Mouse (Mus musculus) MEL (cell line): ENCODE results near the gene Tor1a. TPM values are rescaled to one million over a fixed set of nuclear protein-coding genes. Genes with fewer than 3 reads are reported as not detected.

Experiments used
- DNase-seq: peaks from one replicate; pipeline ENCODE4 v3.0.0; 2011; ENCODE audit warnings: low read depth, low spot score
- H3K27ac ChIP-seq: 2 replicates; pipeline ENCODE4 v1.5.1; 2012; ENCODE audit warnings: low read depth, mild to moderate bottlenecking, control low read depth, low read length, moderate library complexity; ENCODE audit not compliant: control insufficient read depth
- H3K27me3 ChIP-seq, 2 experiments: fragments of 150-350 bp in 1 of 2; sonication (generic) in 1 of 2; 2 replicates each; pipeline ENCODE4 v1.6.1; 2012; ENCODE audit warnings: low read length in 2 of 2, mild to moderate bottlenecking in 2 of 2, improper control_type of control experiment in 1 of 2, moderate library complexity in 1 of 2; ENCODE audit not compliant: insufficient read depth in 2 of 2, control insufficient read depth in 1 of 2
- H3K36me3 ChIP-seq, 2 experiments: 2 replicates each; pipeline ENCODE4 v1.6.1; 2012 to 2014; ENCODE audit warnings: low read length in 2 of 2, improper control_type of control experiment in 1 of 2, inconsistent platforms in 1 of 2, mild to moderate bottlenecking in 1 of 2; ENCODE audit not compliant: insufficient read depth in 2 of 2, control insufficient read depth in 1 of 2
- H3K4me1 ChIP-seq, 2 experiments: fragments of 150-350 bp in 1 of 2; sonication (generic) in 1 of 2; 2 replicates each; pipeline ENCODE4 v1.6.1; 2012; ENCODE audit warnings: low read length in 2 of 2, improper control_type of control experiment in 1 of 2, mild to moderate bottlenecking in 1 of 2; ENCODE audit not compliant: insufficient read depth in 2 of 2, control insufficient read depth in 1 of 2
- H3K4me3 ChIP-seq, 2 experiments: fragments of 150-350 bp in 1 of 2; sonication (generic) in 1 of 2; 2 replicates each; pipeline ENCODE4 v1.5.1; 2012; ENCODE audit warnings: low read depth in 2 of 2, low read length in 2 of 2, mild to moderate bottlenecking in 2 of 2, moderate library complexity in 2 of 2, control low read depth in 1 of 2, improper control_type of control experiment in 1 of 2; ENCODE audit not compliant: control insufficient read depth in 1 of 2, insufficient read depth in 1 of 2
- H3K79me2 ChIP-seq: 2 replicates; pipeline ENCODE4 v1.6.1; 2012; ENCODE audit warnings: mild to moderate bottlenecking, low read length, moderate library complexity; ENCODE audit not compliant: control insufficient read depth, poor library complexity, insufficient read depth
- H3K9ac ChIP-seq: 2 replicates; pipeline ENCODE4 v1.6.1; 2012; ENCODE audit warnings: low read depth, mild to moderate bottlenecking, control low read depth, low read length, moderate library complexity; ENCODE audit not compliant: control insufficient read depth, poor library complexity, severe bottlenecking
- H3K9me3 ChIP-seq: fragments of 150-350 bp; sonication (generic); replicated peaks from 2 replicates; pipeline ENCODE4 v1.6.1; 2012; ENCODE audit warnings: mild to moderate bottlenecking, low read length, improper control_type of control experiment, moderate library complexity; ENCODE audit not compliant: insufficient read depth
- BHLHE40 ChIP-seq: IDR thresholded peaks from 2 replicates; pipeline ENCODE4 v1.6.1; 2012; ENCODE audit warnings: low read depth, mild to moderate bottlenecking, inconsistent platforms, low read length, improper control_type of control experiment, borderline replicate concordance
- CHD1 ChIP-seq: IDR thresholded peaks from 2 replicates; pipeline ENCODE4 v1.6.1; 2012; ENCODE audit warnings: low read depth, mild to moderate bottlenecking, inconsistent platforms, low read length, improper control_type of control experiment
- EP300 ChIP-seq, 2 experiments: IDR thresholded peaks; 2 replicates each; pipeline ENCODE4 v1.6.1; 2011; ENCODE audit warnings: improper control_type of control experiment in 2 of 2, low read length in 2 of 2, low read depth in 1 of 2, mild to moderate bottlenecking in 1 of 2
- ETS1 ChIP-seq: IDR thresholded peaks from 2 replicates; pipeline ENCODE4 v1.6.1; 2012; ENCODE audit warnings: low read depth, mild to moderate bottlenecking, inconsistent platforms, low read length, improper control_type of control experiment, moderate library complexity
- HCFC1 ChIP-seq: IDR thresholded peaks from 2 replicates; pipeline ENCODE4 v1.6.1; 2012; ENCODE audit warnings: low read depth, mild to moderate bottlenecking, inconsistent platforms, low read length, improper control_type of control experiment, moderate library complexity
- KAT2A ChIP-seq: conservative IDR thresholded peaks from 2 replicates; pipeline ENCODE4 v1.6.1; 2012; ENCODE audit warnings: low read depth, low read length, improper control_type of control experiment, inconsistent platforms
- MAFK ChIP-seq: IDR thresholded peaks from 2 replicates; pipeline ENCODE4 v1.6.1; 2011; ENCODE audit warnings: low read depth, mild to moderate bottlenecking, low read length, improper control_type of control experiment, borderline replicate concordance
- MAX ChIP-seq: IDR thresholded peaks from 2 replicates; pipeline ENCODE4 v1.6.1; 2011; ENCODE audit warnings: low read length, improper control_type of control experiment
- MXI1 ChIP-seq: IDR thresholded peaks from 2 replicates; pipeline ENCODE4 v1.6.1; 2011; ENCODE audit warnings: mild to moderate bottlenecking, low read depth, low read length, improper control_type of control experiment
- MYB ChIP-seq: IDR thresholded peaks from 2 replicates; pipeline ENCODE4 v1.6.1; 2011; ENCODE audit warnings: mild to moderate bottlenecking, low read depth, low read length, improper control_type of control experiment
- MYC ChIP-seq: IDR thresholded peaks from 2 replicates; pipeline ENCODE4 v1.6.1; 2011; ENCODE audit warnings: low read depth, mild to moderate bottlenecking, low read length, improper control_type of control experiment, moderate library complexity
- NRF1 ChIP-seq: IDR thresholded peaks from 2 replicates; pipeline ENCODE4 v1.6.1; 2014; ENCODE audit warnings: low read depth, mild to moderate bottlenecking, inconsistent platforms, low read length, improper control_type of control experiment, moderate library complexity; ENCODE audit not compliant: poor library complexity, insufficient read depth, severe bottlenecking
- POLR2A ChIP-seq, 2 experiments: IDR thresholded peaks; 2 replicates each; pipeline ENCODE4 v1.6.1; 2011 to 2012; ENCODE audit warnings: low read length in 2 of 2, mild to moderate bottlenecking in 2 of 2, control low read depth in 1 of 2, improper control_type of control experiment in 1 of 2, low read depth in 1 of 2, moderate library complexity in 1 of 2; ENCODE audit not compliant: control insufficient read depth in 1 of 2, insufficient read depth in 1 of 2, poor library complexity in 1 of 2
- RAD21 ChIP-seq: IDR thresholded peaks from 2 replicates; pipeline ENCODE4 v1.6.1; 2011; ENCODE audit warnings: mild to moderate bottlenecking, low read depth, low read length, improper control_type of control experiment
- SIN3A ChIP-seq: IDR thresholded peaks from 2 replicates; pipeline ENCODE4 v1.6.1; 2012; ENCODE audit warnings: low read length, improper control_type of control experiment, inconsistent platforms
- SMC3 ChIP-seq: IDR thresholded peaks from 2 replicates; pipeline ENCODE4 v1.6.1; 2011; ENCODE audit warnings: low read depth, low read length, improper control_type of control experiment
- TAL1 ChIP-seq: IDR thresholded peaks from 2 replicates; pipeline ENCODE4 v1.6.1; 2012; ENCODE audit warnings: mild to moderate bottlenecking, inconsistent platforms, low read length, moderate library complexity, mixed read lengths
- TBP ChIP-seq: IDR thresholded peaks from 2 replicates; pipeline ENCODE4 v1.8.0; 2011; ENCODE audit warnings: low read depth, low read length, improper control_type of control experiment
- TCF12 ChIP-seq: IDR thresholded peaks from 2 replicates; pipeline ENCODE4 v1.6.1; 2014; ENCODE audit warnings: low read depth, mild to moderate bottlenecking, inconsistent platforms, low read length, improper control_type of control experiment, moderate library complexity
- UBTF ChIP-seq: IDR thresholded peaks from 2 replicates; pipeline ENCODE4 v1.6.1; 2012; ENCODE audit warnings: low read depth, mild to moderate bottlenecking, inconsistent platforms, low read length, improper control_type of control experiment, moderate library complexity, borderline replicate concordance; ENCODE audit not compliant: insufficient read depth
- USF2 ChIP-seq, 2 experiments: IDR thresholded peaks; 2 replicates each; pipeline ENCODE4 v1.6.1; 2011 to 2012; ENCODE audit warnings: improper control_type of control experiment in 2 of 2, low read length in 2 of 2, borderline replicate concordance in 1 of 2, inconsistent platforms in 1 of 2, low read depth in 1 of 2, mild to moderate bottlenecking in 1 of 2; ENCODE audit not compliant: insufficient read depth in 1 of 2
- ZKSCAN1 ChIP-seq: IDR thresholded peaks from 2 replicates; pipeline ENCODE4 v1.6.1; 2012; ENCODE audit warnings: low read depth, mild to moderate bottlenecking, inconsistent platforms, low read length, improper control_type of control experiment, moderate library complexity
- ZMIZ1 ChIP-seq: IDR thresholded peaks from 2 replicates; pipeline ENCODE4 v1.6.1; 2012; ENCODE audit warnings: low read depth, mild to moderate bottlenecking, inconsistent platforms, low read length, improper control_type of control experiment, moderate library complexity
- polyA plus RNA-seq, 2 experiments: library from polyadenylated mRNA; stranded (reverse) in 1 of 2; unstranded in 1 of 2; fragments of >175 nt in 1 of 2; fragments of >200 nt in 1 of 2; gene quantifications; 2 replicates each; pipeline versions ENCODE4 v1.2.1 to v1.2.4; 2012; ENCODE audit warnings: low replicate concordance in 2 of 2, low read depth in 1 of 2; ENCODE audit not compliant: insufficient read length in 2 of 2, insufficient read depth in 1 of 2, missing spikeins in 1 of 2
- total RNA-seq: library from RNA; depleted of rRNA; stranded (reverse); fragments of 300-350 nt; gene quantifications from 2 replicates; pipeline ENCODE4 v1.2.3, GENCODE M21; 2012

Gene Tor1a
- total and polyA plus RNA-seq, 3 experiments = 55.6 to 60.1 TPM; not detected in 1

DNA sequence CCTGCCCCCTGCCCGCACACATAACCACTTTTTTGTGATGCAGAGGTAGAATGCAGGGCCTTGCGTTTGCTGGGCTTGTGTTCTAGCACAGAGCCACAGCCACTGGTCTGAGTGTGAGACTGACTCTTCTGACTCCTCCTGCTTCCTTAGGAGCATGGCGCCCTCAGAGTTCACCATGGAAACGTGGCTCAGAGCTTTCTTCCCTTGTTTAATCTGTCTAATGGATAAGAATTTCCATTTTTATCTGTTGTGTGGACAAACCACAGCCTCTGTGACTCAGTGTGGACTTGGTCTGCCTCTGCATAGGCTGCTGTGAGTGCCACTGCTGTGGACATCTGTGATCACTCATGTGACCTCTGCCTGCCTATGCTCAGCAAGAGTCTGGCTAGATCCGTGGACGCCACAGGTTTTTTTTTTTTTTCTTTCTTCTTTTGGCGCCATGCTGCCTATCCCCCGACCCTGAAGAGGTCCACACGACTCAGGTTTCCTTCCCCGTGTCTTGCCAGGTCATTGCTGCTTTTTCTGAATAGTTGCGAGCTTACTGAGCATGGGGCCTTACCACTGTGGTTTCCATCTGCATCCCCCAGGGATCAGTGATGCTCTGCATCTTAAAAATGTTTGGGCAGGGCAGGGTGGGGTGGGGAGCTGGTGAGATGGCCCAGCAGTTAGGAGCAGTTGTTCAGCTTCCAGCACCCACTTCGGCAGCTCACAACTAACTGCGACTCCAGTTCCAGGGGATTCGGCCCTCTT lies 45.8 kb upstream of the Tor1a start:
- Histone ChIP-seq H3K79me2 (no peaks in the 10 kb centered on the region), H3K27ac (no peak overlapping the region), H3K4me3 (no peak overlapping the region), H3K4me1 (no peaks in the 10 kb centered on the region), H3K36me3 (no peaks in the 10 kb centered on the region), H3K9me3 (no peaks in the 10 kb centered on the region), H3K9ac (no peak overlapping the region), H3K27me3 (no peaks in the 10 kb centered on the region)
- no peak for TF ChIP-seq TAL1
- TF ChIP-seq MAFK = no peak
- TF ChIP-seq UBTF = no peak
- no peak for DNase-seq

- Histone ChIP-seq H3K9ac (peak overlapping the region; percentile 50), H3K27ac (peak overlapping the region; percentile 98), H3K4me3 (peak overlapping the region in 1 of 2 experiments; percentile 6; a peak in 1 of 4 replicates), H3K4me1 (peaks cover 15 to 22% of the 10 kb centered on the region in 2 experiments), H3K36me3 (peaks cover 0 to 9% of the 10 kb centered on the region in 2 experiments; a peak in 2 of 4 replicates), H3K9me3 (no peaks in the 10 kb centered on the region), H3K27me3 (no peaks in the 10 kb centered on the region), H3K79me2 (peaks cover 3% of the 10 kb centered on the region; the same call in 1 of the 2 replicates)
- DNase-seq = no peak
- no peak for TF ChIP-seq SIN3A
- TF ChIP-seq ZKSCAN1 = peak; percentile 94
Observed at GRCm38 (mm10) chr2:31007208-31007607, 39.5 kb upstream of the Tor1a start.

GRCm38 (mm10) chr2:31006434-31006833 lies 38.7 kb upstream of the Tor1a start:
- Histone ChIP-seq H3K9me3 (no peaks in the 10 kb centered on the region), H3K27ac (peak overlapping the region; percentile 98), H3K9ac (peak overlapping the region; percentile 87), H3K4me3 (peak overlapping the region; percentile 63 to 76), H3K36me3 (peaks cover 0 to 9% of the 10 kb centered on the region in 2 experiments; a peak in 2 of 4 replicates), H3K4me1 (peaks cover 15 to 22% of the 10 kb centered on the region in 2 experiments), H3K79me2 (peaks cover 3% of the 10 kb centered on the region; the same call in 1 of the 2 replicates), H3K27me3 (no peaks in the 10 kb centered on the region)
- DNase-seq = peak; percentile 96
- TF ChIP-seq SMC3 = no peak
- 0 out of 2 replicates have a peak, but pooled peaks have one; percentile 44 for TF ChIP-seq KAT2A
- peak; percentile 91 for TF ChIP-seq ZMIZ1
- TF ChIP-seq SIN3A = peak; percentile 97
- TF ChIP-seq CHD1 = no peak
- TF ChIP-seq MYC = peak; percentile 99
- TF ChIP-seq NRF1 = peak; percentile 97
- TF ChIP-seq UBTF = no peak
- no peak for TF ChIP-seq RAD21
- peak; percentile 92 for TF ChIP-seq BHLHE40
- TF ChIP-seq MXI1 = peak; percentile 99
- no peak for TF ChIP-seq USF2 (IDR thresholded peaks at IDR 0.05; ENCODE audit: borderline replicate concordance in 1 of 2, insufficient read depth in 1 of 2, low read depth in 1 of 2, low read length in 2 of 2)
- TF ChIP-seq POLR2A (IDR thresholded peaks at IDR 0.05; ENCODE audit: control insufficient read depth in 1 of 2, insufficient read depth in 1 of 2, low read depth in 1 of 2, low read length in 2 of 2, poor library complexity in 1 of 2) = peak; percentile 74 to 94
- peak; percentile 98 for TF ChIP-seq ETS1
- TF ChIP-seq EP300 (IDR thresholded peaks at IDR 0.05; ENCODE audit: low read depth in 1 of 2, low read length in 2 of 2) = peak; percentile 73 to 87
- TF ChIP-seq ZKSCAN1 = 0 out of 2 replicates have a peak, but pooled peaks have one; percentile 7
- TF ChIP-seq MYB = peak; percentile 46; the same call in 1 of the 2 replicates
- peak; percentile 76 for TF ChIP-seq HCFC1
- peak; percentile 97 for TF ChIP-seq TCF12
- TF ChIP-seq MAX = peak; percentile 98
- TF ChIP-seq TAL1 = peak; percentile 90
- peak; percentile 85 for TF ChIP-seq TBP
